Mouse (Mus musculus) bone marrow, adult 2 months (tissue): ENCODE results near the gene Tnfrsf25. TPM values are rescaled to one million over a fixed set of nuclear protein-coding genes. Genes with fewer than 3 reads are reported as not detected.

Source experiments
- H3K27ac ChIP-seq: fragments of 200-500 bp; 2 replicates; pipeline ENCODE4 v1.5.1; 2012; ENCODE audit warnings: low read depth, mild to moderate bottlenecking, control low read depth, inconsistent platforms, low read length; ENCODE audit not compliant: control insufficient read depth, poor library complexity, insufficient read depth
- H3K4me1 ChIP-seq: fragments of 200-500 bp; 2 replicates; pipeline ENCODE4 v1.6.1; 2011; ENCODE audit warnings: low read length; ENCODE audit not compliant: control insufficient read depth, insufficient read depth
- H3K4me3 ChIP-seq: fragments of 200-500 bp; replicated peaks from 2 replicates; pipeline ENCODE3; 2011; ENCODE audit warnings: mild to moderate bottlenecking, low read depth, low read length, control low read depth; ENCODE audit not compliant: control insufficient read depth
- CTCF ChIP-seq: fragments of 200-500 bp; IDR thresholded peaks from 2 replicates; pipeline ENCODE4 v1.5.1; 2011; ENCODE audit warnings: low read length, control low read depth; ENCODE audit not compliant: control insufficient read depth, insufficient read depth
- POLR2A ChIP-seq: fragments of 200-500 bp; IDR thresholded peaks from 2 replicates; pipeline ENCODE4 v1.6.1; 2011; ENCODE audit warnings: low read depth, mild to moderate bottlenecking, control low read depth, low read length, borderline replicate concordance; ENCODE audit not compliant: control insufficient read depth
- WGBS: fragments of 180-500 bp; shearing (Covaris S2); methylation state at CpG from one replicate; pipeline ENCODE4 v1.1.7; 2018; 5-methylcytosine and 5-hydroxymethylcytosine counted together
- polyA plus RNA-seq: library from polyadenylated mRNA; stranded (reverse); fragments of >200 nt; gene quantifications from 2 replicates; pipeline ENCODE4 v1.2.4, GENCODE M21; 2011; ENCODE audit warnings: low replicate concordance; ENCODE audit not compliant: missing spikeins, insufficient read depth, insufficient read length

The Tnfrsf25 gene
- polyA plus RNA-seq, 1 experiment, result 3.3 TPM

DNA sequence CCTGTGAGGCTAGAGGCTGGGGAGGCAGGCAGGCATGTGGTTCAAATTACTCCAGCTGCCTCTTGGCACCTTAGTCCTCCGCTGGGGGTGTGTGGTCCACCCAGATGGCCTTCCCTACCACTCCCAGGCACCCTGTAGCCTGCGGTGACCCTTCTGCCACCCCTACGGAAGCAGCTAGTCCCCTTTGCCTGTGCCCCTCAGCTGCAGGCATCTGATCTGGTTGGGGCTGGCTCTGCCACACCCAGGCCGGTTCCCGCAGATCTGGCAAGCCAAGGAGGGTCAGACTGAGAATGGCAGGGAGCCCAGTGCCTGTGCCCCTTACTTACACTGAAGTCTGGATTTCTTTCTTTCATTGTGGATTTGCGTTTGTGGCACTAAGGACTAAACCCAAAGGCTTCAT, 42.0 kb upstream of the Tnfrsf25 start:
- Histone ChIP-seq H3K4me3 (no peak overlapping the region), H3K4me1 (no peaks in the 10 kb centered on the region; the same call in 1 of the 2 replicates), H3K27ac (no peak overlapping the region)
- 74% methylated on average over 6 of the region's 6 CpGs for WGBS
- no peak for TF ChIP-seq POLR2A

- Histone ChIP-seq H3K27ac (no peak overlapping the region), H3K4me1 (no peaks in the 10 kb centered on the region; the same call in 1 of the 2 replicates), H3K4me3 (no peak overlapping the region)
- WGBS, result 83% methylated on average over 9 of the region's 9 CpGs
- no peak for TF ChIP-seq POLR2A
- TF ChIP-seq CTCF, result no peak
Measured at GRCm38 (mm10) chr4:152074548-152074947, 41.2 kb upstream of the Tnfrsf25 start.

DNA sequence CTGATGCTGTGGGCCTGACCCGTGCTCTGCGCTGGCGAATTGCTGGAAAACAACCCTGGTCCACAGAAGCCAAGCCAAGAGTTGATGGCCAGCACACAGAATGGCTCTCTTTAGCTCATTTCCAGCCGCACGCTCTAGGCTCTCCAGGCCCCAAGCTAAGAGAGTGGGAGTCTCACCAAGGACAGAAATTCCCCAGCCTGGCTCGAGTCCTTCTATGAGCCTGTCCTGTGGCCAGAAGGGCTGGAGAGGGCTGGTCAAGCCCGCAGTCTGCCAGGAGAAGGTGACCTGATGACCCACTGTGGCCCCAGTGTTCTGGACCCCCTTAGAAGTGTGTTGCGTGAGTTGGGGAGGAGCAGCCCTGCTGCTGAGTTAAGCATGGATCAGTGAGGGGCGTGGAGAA, 38.5 kb upstream of the Tnfrsf25 start:
- Histone ChIP-seq H3K27ac (no peak overlapping the region), H3K4me1 (no peaks in the 10 kb centered on the region; the same call in 1 of the 2 replicates), H3K4me3 (no peak overlapping the region)
- 89% methylated on average over 9 of the region's 9 CpGs for WGBS
- no peak for TF ChIP-seq POLR2A
- no peak for TF ChIP-seq CTCF

DNA sequence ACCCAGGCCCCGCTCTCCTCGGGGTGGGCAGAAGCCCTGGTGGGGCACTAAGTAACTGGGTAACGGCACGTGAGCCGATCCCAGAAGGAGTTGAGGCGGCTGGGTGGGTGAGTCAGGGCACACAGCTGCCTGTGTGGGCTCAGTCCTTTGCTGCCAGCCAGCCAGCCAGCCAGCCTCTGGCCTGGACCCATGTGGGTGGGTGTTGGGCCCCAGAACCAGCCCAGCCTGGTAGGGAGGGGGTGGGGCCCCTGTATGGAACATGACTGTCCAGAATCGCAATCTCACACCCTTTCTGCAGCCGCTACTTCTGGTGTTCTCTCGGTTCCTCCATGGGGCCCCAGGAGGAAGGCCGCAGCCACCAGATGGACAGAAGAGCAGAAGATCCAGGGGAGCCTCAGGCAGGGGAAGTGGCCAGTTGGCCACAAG, 37.6 kb upstream of the Tnfrsf25 start:
- H3K27ac ChIP-seq, result no peak overlapping the region
- no peaks in the 10 kb centered on the region; the same call in 1 of the 2 replicates for H3K4me1 ChIP-seq
- 62% methylated on average over 10 of the region's 10 CpGs for WGBS
- no peak for TF ChIP-seq CTCF
- no peak for TF ChIP-seq POLR2A
- no peak overlapping the region for H3K4me3 ChIP-seq

- Histone ChIP-seq H3K4me3 (no peak overlapping the region), H3K4me1 (no peaks in the 10 kb centered on the region), H3K27ac (no peak overlapping the region)
- 73% methylated on average over 3 of the region's 3 CpGs for WGBS
- TF ChIP-seq CTCF (no peak), POLR2A (no peak)
Measured at GRCm38 (mm10) chr4:152079261-152079660, 36.5 kb upstream of the Tnfrsf25 start.

DNA sequence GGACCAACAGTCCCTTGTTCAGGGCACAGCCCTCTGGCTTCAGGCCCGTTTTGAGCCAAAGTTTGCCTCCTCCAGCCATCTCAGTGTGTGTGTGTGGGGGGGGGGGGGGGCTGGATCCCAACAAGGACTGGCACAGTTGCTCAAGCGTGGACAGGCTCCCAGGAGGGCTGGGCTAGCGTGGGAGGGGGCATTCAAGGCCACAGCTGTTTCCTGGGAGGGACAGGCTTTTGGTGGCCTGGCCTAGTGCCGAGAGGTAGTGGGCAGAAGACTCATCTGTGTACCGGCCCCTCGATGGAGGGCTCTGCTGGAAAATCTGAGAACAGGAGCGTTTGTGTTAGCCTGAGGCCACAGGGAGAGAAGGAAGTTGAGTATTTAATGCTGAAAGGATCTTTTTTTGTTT, 35.8 kb upstream of the Tnfrsf25 start:
- Histone ChIP-seq H3K4me3 (no peak overlapping the region), H3K4me1 (no peaks in the 10 kb centered on the region), H3K27ac (no peak overlapping the region)
- 27% methylated on average over 7 of the region's 7 CpGs for WGBS
- TF ChIP-seq POLR2A (no peak), CTCF (no peak)

DNA sequence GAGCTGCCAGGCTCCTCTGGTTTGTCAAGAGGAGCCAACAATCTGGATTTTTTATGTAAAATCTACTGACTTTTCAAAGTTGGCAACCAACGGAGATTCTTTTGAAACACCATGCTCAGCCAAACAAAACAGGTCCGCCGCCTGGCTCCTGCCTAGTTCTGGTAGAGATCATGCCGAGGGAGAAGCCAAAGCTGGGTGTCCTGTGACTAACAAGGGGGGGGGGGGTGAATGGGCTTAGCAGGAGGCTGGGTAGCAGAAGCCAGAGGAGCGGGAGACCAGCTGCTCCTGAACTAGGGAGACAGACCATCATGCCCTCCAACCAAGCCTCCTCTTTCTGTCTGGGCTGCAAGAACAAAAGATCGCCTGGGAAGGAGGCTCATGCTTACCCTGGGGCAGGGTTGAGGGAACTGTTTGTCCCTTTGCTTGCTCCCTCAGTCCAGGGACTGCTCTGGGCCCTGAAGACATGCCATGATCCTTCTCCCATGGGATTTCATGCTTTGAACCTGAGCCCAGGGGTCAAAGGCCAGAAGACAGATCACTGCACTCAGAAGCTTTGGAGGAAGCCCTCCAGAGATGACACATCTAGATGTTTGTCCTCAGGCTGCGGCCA, 32.0 kb upstream of the Tnfrsf25 start:
- no peak overlapping the region for H3K4me3 ChIP-seq
- 76% methylated on average over 7 of the region's 7 CpGs for WGBS
- no peak for TF ChIP-seq POLR2A
- TF ChIP-seq CTCF, result no peak
- no peak overlapping the region; the same call in 1 of the 2 replicates for H3K27ac ChIP-seq
- H3K4me1 ChIP-seq, result no peaks in the 10 kb centered on the region; the same call in none of the 2 replicates

DNA sequence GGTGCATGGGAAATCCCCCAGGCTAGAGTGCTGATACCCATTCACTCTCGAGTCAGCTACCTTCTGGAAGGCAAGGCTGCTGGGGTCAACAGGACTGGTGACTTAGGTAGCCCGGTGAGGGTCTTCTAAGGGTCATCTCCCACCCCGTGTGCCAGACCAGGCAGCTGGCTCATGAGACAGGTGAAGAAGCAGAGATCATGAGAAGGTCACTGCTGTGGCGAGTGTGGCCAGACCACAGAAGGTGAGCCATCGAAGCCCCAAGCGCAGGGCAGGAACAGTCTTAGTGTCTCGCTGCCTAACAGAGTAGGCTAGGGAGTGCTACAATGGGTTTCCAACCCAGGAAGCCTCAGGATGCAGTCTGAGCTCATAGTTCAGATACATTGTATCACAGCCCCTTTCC, 31.1 kb upstream of the Tnfrsf25 start:
- Histone ChIP-seq H3K4me3 (no peak overlapping the region), H3K4me1 (no peaks in the 10 kb centered on the region; the same call in none of the 2 replicates), H3K27ac (no peak overlapping the region)
- 77% methylated on average over 7 of the region's 7 CpGs for WGBS
- TF ChIP-seq CTCF (no peak), POLR2A (no peak)
